Mouse (Mus musculus): ENCODE measurements around the gene Tmtc2.

GRCm38 (mm10) chr10:105402481-105402779, 171.8 kb downstream of the Tmtc2 start:
- TF ChIP-seq CTCF (IDR thresholded peaks at IDR 0.05; ENCODE audit: low read depth, low read length) (no peak), POLR2A (IDR thresholded peaks at IDR 0.05; ENCODE audit: extremely low read depth, insufficient read depth, low read length) (no peak)
